Comparison of ENCODE assay signal across 28 mouse cellular contexts in genomic region chr5:43776993-43777392, GRCm38 (mm10). TPM values are rescaled to one million over a fixed set of nuclear protein-coding genes. Genes with fewer than 3 reads are reported as not detected.
A peak's percentile ranks its signal among the peaks of the same experiment; 100 is the strongest.
DNase-seq lines count a peak whose midpoint lies in the region; ATAC-seq and TF ChIP-seq lines count a peak whose summit lies in the region.
"Had no signal": no experiment of that assay in that cellular context is flagged by ENCODE, and none has a peak within 500 bp of the region (broad histone marks: within the 10 kb centered on the region; RNA-seq: fewer than 3 reads in every experiment).

No protein-coding gene starts in this region.

- no peak for DNase-seq in heart, postnatal 36 days
- no peak for DNase-seq in heart, adult 18-20 months
- peak; percentile 63 for DNase-seq in lung, embryonic 14.5 days
- DNase-seq in lung, postnatal 4 days, result no peak
- no peak for DNase-seq in MEL (ENCODE audit: low read depth, low spot score)
- DNase-seq: adrenal gland, adult 2 months; adrenal gland, postnatal 14 days; B cell, adult 2 months; cerebellum, adult 11 months; cerebellum, adult 2 months; cerebellum, adult 9-11 months; cerebellum, postnatal 25 days; forebrain, postnatal 0 days; gastrocnemius, adult 2 months; gastrocnemius, postnatal 14 days; heart, adult 11 months had no signal

- H3K27me3 ChIP-seq in heart, embryonic 13.5 days (replicated peaks), result no peaks in the 10 kb centered on the region
- no peaks in the 10 kb centered on the region for H3K27me3 ChIP-seq in heart, embryonic 16.5 days (ENCODE audit: control insufficient read depth, insufficient read depth, low read length)
- no peaks in the 10 kb centered on the region for H3K27me3 ChIP-seq in lung, embryonic 14.5 days (ENCODE audit: insufficient read depth, low read length)
- no peaks in the 10 kb centered on the region for H3K27me3 ChIP-seq in MEL (ENCODE audit: control insufficient read depth in 1 of 2, insufficient read depth in 2 of 2, low read length in 2 of 2)
- H3K27me3 ChIP-seq: CH12.LX; embryonic facial prominence, embryonic 12.5 days; embryonic facial prominence, embryonic 15.5 days; hindbrain, embryonic 12.5 days; hindbrain, embryonic 15.5 days had no signal

- H3K4me3 ChIP-seq in heart, embryonic 13.5 days, result no peak overlapping the region
- H3K4me3 ChIP-seq in heart, embryonic 16.5 days (ENCODE audit: low read length), result no peak overlapping the region
- H3K4me3 ChIP-seq in lung, embryonic 14.5 days (ENCODE audit: low read depth, low read length), result no peak overlapping the region
- no peak overlapping the region for H3K4me3 ChIP-seq in MEL (ENCODE audit: control insufficient read depth in 1 of 2, insufficient read depth in 1 of 2, low read depth in 2 of 2, low read length in 2 of 2)
- H3K4me3 ChIP-seq: embryonic facial prominence, embryonic 12.5 days; embryonic facial prominence, embryonic 15.5 days; gastrocnemius, adult 2 months; hindbrain, embryonic 12.5 days; hindbrain, embryonic 15.5 days had no signal

- no peak for TF ChIP-seq EP300 in MEL (IDR thresholded peaks at IDR 0.05; ENCODE audit: low read depth in 1 of 2, low read length in 2 of 2)

- H3K4me2 ChIP-seq in heart, embryonic 13.5 days, result peak overlapping the region; percentile 37
- no peak overlapping the region for H3K4me2 ChIP-seq in heart, embryonic 16.5 days (ENCODE audit: low read depth, low read length)
- H3K4me2 ChIP-seq in lung, embryonic 14.5 days, result peak overlapping the region; percentile 11; the same call in 1 of the 2 replicates
- H3K4me2 ChIP-seq: embryonic facial prominence, embryonic 12.5 days; embryonic facial prominence, embryonic 15.5 days; hindbrain, embryonic 12.5 days; hindbrain, embryonic 15.5 days had no signal

- no peak overlapping the region for H3K9ac ChIP-seq in heart, embryonic 13.5 days
- no peak overlapping the region for H3K9ac ChIP-seq in heart, embryonic 16.5 days (ENCODE audit: low read length)
- H3K9ac ChIP-seq in lung, embryonic 14.5 days, result no peak overlapping the region
- H3K9ac ChIP-seq in MEL (ENCODE audit: control insufficient read depth, low read depth, low read length, poor library complexity, severe bottlenecking), result no peak overlapping the region
- H3K9ac ChIP-seq: embryonic facial prominence, embryonic 12.5 days; embryonic facial prominence, embryonic 15.5 days; forebrain, postnatal 0 days; hindbrain, embryonic 12.5 days; hindbrain, embryonic 15.5 days had no signal

- intact Hi-C loops in heart, postnatal 36 days (cut with DNase I), result no loop called here

- peaks cover 47% of the 10 kb centered on the region for H3K79me2 ChIP-seq in MEL (ENCODE audit: control insufficient read depth, insufficient read depth, low read length, poor library complexity)

- peaks cover 13% of the 10 kb centered on the region for H3K36me3 ChIP-seq in heart, embryonic 13.5 days
- H3K36me3 ChIP-seq in heart, embryonic 16.5 days (ENCODE audit: control insufficient read depth, insufficient read depth), result no peaks in the 10 kb centered on the region
- H3K36me3 ChIP-seq in lung, embryonic 14.5 days (ENCODE audit: insufficient read depth), result 0 out of 2 replicates have a peak, but pooled peaks cover 5% of the 10 kb centered on the region
- peaks cover 5 to 43% of the 10 kb centered on the region in 2 experiments; a peak in 3 of 4 replicates for H3K36me3 ChIP-seq in MEL (ENCODE audit: control insufficient read depth in 1 of 2, insufficient read depth in 2 of 2, low read length in 2 of 2)
- H3K36me3 ChIP-seq: embryonic facial prominence, embryonic 12.5 days; embryonic facial prominence, embryonic 15.5 days; hindbrain, embryonic 12.5 days; hindbrain, embryonic 15.5 days had no signal

- TF ChIP-seq CTCF in lung, embryonic 14.5 days (IDR thresholded peaks at IDR 0.05; ENCODE audit: low read depth), result no peak
- TF ChIP-seq CTCF in MEL (IDR thresholded peaks at IDR 0.05 in 2 of 3, conservative IDR thresholded peaks at IDR 0.05 in 1 of 3; ENCODE audit: control insufficient read depth in 1 of 3, insufficient read depth in 1 of 3, low read depth in 2 of 3, low read length in 3 of 3, poor library complexity in 1 of 3, severe bottlenecking in 1 of 3), result no peak

- no peak for TF ChIP-seq RAD21 in MEL (IDR thresholded peaks at IDR 0.05; ENCODE audit: low read depth, low read length)

- peak overlapping the region; percentile 68 for H3K27ac ChIP-seq in heart, embryonic 13.5 days (replicated peaks)
- H3K27ac ChIP-seq in heart, embryonic 16.5 days (ENCODE audit: low read length), result peak overlapping the region; percentile 26
- H3K27ac ChIP-seq in lung, embryonic 14.5 days (ENCODE audit: low read depth), result peak overlapping the region; percentile 54; the same call in 1 of the 2 replicates
- no peak overlapping the region for H3K27ac ChIP-seq in MEL (ENCODE audit: control insufficient read depth, low read depth, low read length)
- H3K27ac ChIP-seq: embryonic facial prominence, embryonic 12.5 days; embryonic facial prominence, embryonic 15.5 days; gastrocnemius, adult 2 months; hindbrain, embryonic 12.5 days; hindbrain, embryonic 15.5 days had no signal

- H3K4me1 ChIP-seq in heart, embryonic 13.5 days, result peaks cover 40% of the 10 kb centered on the region
- peaks cover 20% of the 10 kb centered on the region for H3K4me1 ChIP-seq in heart, embryonic 16.5 days (ENCODE audit: control insufficient read depth, insufficient read depth, low read length)
- H3K4me1 ChIP-seq in lung, embryonic 14.5 days (ENCODE audit: insufficient read depth), result peaks cover 21% of the 10 kb centered on the region
- peaks cover 17 to 31% of the 10 kb centered on the region in 2 experiments for H3K4me1 ChIP-seq in MEL (ENCODE audit: control insufficient read depth in 1 of 2, insufficient read depth in 2 of 2, low read length in 2 of 2)

- H3K9me3 ChIP-seq in heart, embryonic 13.5 days, result no peaks in the 10 kb centered on the region
- no peaks in the 10 kb centered on the region for H3K9me3 ChIP-seq in heart, embryonic 16.5 days (replicated peaks; ENCODE audit: control insufficient read depth, low read length)
- H3K9me3 ChIP-seq in lung, embryonic 14.5 days (ENCODE audit: low read depth, low read length), result no peaks in the 10 kb centered on the region
- H3K9me3 ChIP-seq in MEL (replicated peaks; ENCODE audit: insufficient read depth, low read length), result no peaks in the 10 kb centered on the region
- H3K9me3 ChIP-seq: embryonic facial prominence, embryonic 12.5 days; embryonic facial prominence, embryonic 15.5 days; G1E; hindbrain, embryonic 12.5 days; hindbrain, embryonic 15.5 days had no signal

- WGBS in heart, embryonic 13.5 days, result 26% methylated on average over 1 of the region's 1 CpGs
- WGBS in heart, embryonic 16.5 days, result 17% methylated on average over 1 of the region's 1 CpGs
- 40% methylated on average over 1 of the region's 1 CpGs for WGBS in lung, embryonic 14.5 days

- TF ChIP-seq POLR2A in MEL (IDR thresholded peaks at IDR 0.05; ENCODE audit: control insufficient read depth in 1 of 2, insufficient read depth in 1 of 2, low read depth in 1 of 2, low read length in 2 of 2, poor library complexity in 1 of 2), result no peak

- no peak for ATAC-seq in heart, embryonic 13.5 days (ENCODE audit: extremely low read depth, insufficient number of reproducible peaks, low FRiP score, low TSS enrichment)
- ATAC-seq in heart, embryonic 16.5 days (replicated peaks; ENCODE audit: extremely low read depth, insufficient read depth, low FRiP score), result no peak
- ATAC-seq in lung, embryonic 14.5 days (ENCODE audit: insufficient read depth), result no peak
- ATAC-seq: forebrain, embryonic 14.5 days; forebrain, postnatal 0 days; intestine, postnatal 0 days had no signal

TF ChIP-seq in MEL, 35 proteins besides CTCF, POLR2A, EP300 and RAD21:
- peak; percentile 83; the same call in 1 of the 2 replicates for TF ChIP-seq MEF2A (IDR thresholded peaks at IDR 0.05; ENCODE audit: extremely low read depth, insufficient replicate concordance, low read depth, low read length, poor library complexity, severe bottlenecking)
- TF ChIP-seq TAL1 (IDR thresholded peaks at IDR 0.05; ENCODE audit: low read length), result no peak
- peak; percentile 50; the same call in 1 of the 2 replicates for TF ChIP-seq ETS1 (IDR thresholded peaks at IDR 0.05; ENCODE audit: low read depth, low read length)
- no peak for TF ChIP-seq SIN3A (IDR thresholded peaks at IDR 0.05; ENCODE audit: low read length)
- TF ChIP-seq UBTF (IDR thresholded peaks at IDR 0.05; ENCODE audit: borderline replicate concordance, insufficient read depth, low read depth, low read length), result no peak
- TF ChIP-seq E2F4 (IDR thresholded peaks at IDR 0.05; ENCODE audit: borderline replicate concordance, low read depth, low read length), result no peak
TF ChIP-seq in MEL: peak in this region for 2.

RNA-seq across cellular contexts. Expression of gene Bst1, which starts 41.7 kb away (rescaled TPM):
- 0.37 and 0.62 TPM in 2 replicates for polyA plus RNA-seq in heart, embryonic 13.5 days (2015; fragmentation: Nextera tagmentation; extraction: Ambion mirVana)
- total RNA-seq in heart, postnatal 36 days (2021), result 1 to 10 TPM; 1.7 to 3.7 TPM
- polyA plus RNA-seq in heart, embryonic 16.5 days (2015; fragmentation: Nextera tagmentation; extraction: Ambion mirVana), result 2.3 and 2.8 TPM in 2 replicates
- 1 to 10 TPM; 1.9 to 4.2 TPM for total RNA-seq in heart, adult 18-20 months (2021)
- 0.82 and 1.2 TPM in 2 replicates for polyA plus RNA-seq in lung, embryonic 14.5 days (2014; fragmentation: Nextera tagmentation; extraction: Ambion mirVana)
- total RNA-seq in MEL (2012; rRNA removed), result not detected in 2 replicates
- not detected for polyA plus RNA-seq in MEL (2012; ENCODE audit: insufficient read depth in 1 of 2, insufficient read length in 2 of 2, low read depth in 1 of 2, low replicate concordance in 2 of 2, missing spikeins in 1 of 2)
- total RNA-seq: common myeloid progenitor, adult 5-6 weeks had no signal
- polyA plus RNA-seq: forebrain, embryonic 11.5 days; forebrain, embryonic 14.5 days; G1E had no signal

RNA-seq across cellular contexts. Expression of gene Fbxl5, which starts 44.4 kb away (rescaled TPM):
- 43.2 and 45.4 TPM in 2 replicates for polyA plus RNA-seq in heart, embryonic 13.5 days (2015; fragmentation: Nextera tagmentation; extraction: Ambion mirVana)
- total RNA-seq in heart, postnatal 36 days (2021), result 10 to 100 TPM; 37.6 to 38.0 TPM
- 48.6 and 50.3 TPM in 2 replicates for polyA plus RNA-seq in heart, embryonic 16.5 days (2015; fragmentation: Nextera tagmentation; extraction: Ambion mirVana)
- total RNA-seq in heart, adult 18-20 months (2021), result 10 to 100 TPM; 39.0 to 42.3 TPM
- 73.2 and 76.7 TPM in 2 replicates for polyA plus RNA-seq in lung, embryonic 14.5 days (2014; fragmentation: Nextera tagmentation; extraction: Ambion mirVana)
- total RNA-seq in MEL (2012; rRNA removed), result 25.7 and 29.4 TPM in 2 replicates
- polyA plus RNA-seq in MEL (2012; ENCODE audit: insufficient read depth in 1 of 2, insufficient read length in 2 of 2, low read depth in 1 of 2, low replicate concordance in 2 of 2, missing spikeins in 1 of 2), result 10 to 100 TPM in 1 of 2 experiments, not detected in 1; 22.8 TPM
